17 mouse cellular contexts compared by ENCODE assay signal in genomic region chr7:129293211-129293610, GRCm38 (mm10). TPM values are rescaled to one million over a fixed set of nuclear protein-coding genes. Genes with fewer than 3 reads are reported as not detected.
DNase-seq lines count a peak whose midpoint lies in the region; ATAC-seq lines count a peak whose summit lies in the region.
"Had no signal": no experiment of that assay in that cellular context is flagged by ENCODE, and none has a peak within 500 bp of the region (broad histone marks: within the 10 kb centered on the region; RNA-seq: fewer than 3 reads in every experiment).

No protein-coding gene starts in this region.

- ATAC-seq in forebrain, embryonic 14.5 days = no peak
- ATAC-seq in forebrain, embryonic 13.5 days = no peak
- ATAC-seq in kidney, embryonic 16.5 days (ENCODE audit: low FRiP score, low TSS enrichment) = no peak
- ATAC-seq in midbrain, embryonic 11.5 days (ENCODE audit: low FRiP score) = no peak
- ATAC-seq: intestine, embryonic 16.5 days; midbrain, embryonic 15.5 days had no signal

- H3K27me3 ChIP-seq in forebrain, embryonic 14.5 days (replicated peaks; ENCODE audit: control insufficient read depth, insufficient read depth, low read length) = no peaks in the 10 kb centered on the region
- H3K27me3 ChIP-seq in forebrain, embryonic 13.5 days = no peaks in the 10 kb centered on the region
- no peaks in the 10 kb centered on the region for H3K27me3 ChIP-seq in kidney, embryonic 16.5 days (ENCODE audit: insufficient read depth, low read length)
- no peaks in the 10 kb centered on the region for H3K27me3 ChIP-seq in midbrain, embryonic 10.5 days (ENCODE audit: low read depth, poor library complexity, severe bottlenecking)
- H3K27me3 ChIP-seq in midbrain, embryonic 11.5 days (ENCODE audit: control insufficient read depth, insufficient read depth, low read length) = no peaks in the 10 kb centered on the region
- H3K27me3 ChIP-seq: embryonic facial prominence, embryonic 13.5 days; liver, embryonic 15.5 days; midbrain, embryonic 15.5 days; neural tube, embryonic 13.5 days had no signal

- H3K4me1 ChIP-seq in forebrain, embryonic 14.5 days (ENCODE audit: control insufficient read depth, insufficient read depth, low read length) = no peaks in the 10 kb centered on the region
- no peaks in the 10 kb centered on the region; the same call in 1 of the 2 replicates for H3K4me1 ChIP-seq in forebrain, embryonic 13.5 days
- H3K4me1 ChIP-seq in kidney, embryonic 16.5 days (ENCODE audit: insufficient read depth, low read length) = no peaks in the 10 kb centered on the region
- no peaks in the 10 kb centered on the region for H3K4me1 ChIP-seq in midbrain, embryonic 10.5 days
- no peaks in the 10 kb centered on the region for H3K4me1 ChIP-seq in midbrain, embryonic 11.5 days (ENCODE audit: control insufficient read depth, insufficient read depth, low read length)
- H3K4me1 ChIP-seq: embryonic facial prominence, embryonic 13.5 days; liver, embryonic 15.5 days; midbrain, embryonic 15.5 days; neural tube, embryonic 13.5 days had no signal

- DNase-seq in forebrain, embryonic 14.5 days (ENCODE audit: low spot score) = peak; percentile 13
- DNase-seq in kidney, postnatal 4 days = peak; percentile 17 to 18
- DNase-seq in midbrain, embryonic 10.5 days (ENCODE audit: low spot score) = peak; percentile 16
- DNase-seq in midbrain, embryonic 11.5 days (ENCODE audit: low spot score, missing footprints) = no peak
- DNase-seq in lung, postnatal 36 days = peak; percentile 3
- DNase-seq in right cerebral cortex, postnatal 14 days = no peak
- DNase-seq: adrenal gland, adult 8-10 months; cerebellum, adult 2 months; heart, adult 11 months had no signal

- H3K27ac ChIP-seq in forebrain, embryonic 14.5 days (ENCODE audit: low read depth, low read length) = no peak overlapping the region
- no peak overlapping the region for H3K27ac ChIP-seq in forebrain, embryonic 13.5 days
- H3K27ac ChIP-seq in kidney, embryonic 16.5 days (ENCODE audit: low read length) = no peak overlapping the region
- H3K27ac ChIP-seq in midbrain, embryonic 10.5 days (replicated peaks) = no peak overlapping the region
- no peak overlapping the region for H3K27ac ChIP-seq in midbrain, embryonic 11.5 days (ENCODE audit: low read depth, low read length)
- H3K27ac ChIP-seq: embryonic facial prominence, embryonic 13.5 days; liver, embryonic 15.5 days; midbrain, embryonic 15.5 days; neural tube, embryonic 13.5 days had no signal

- no peaks in the 10 kb centered on the region for H3K36me3 ChIP-seq in forebrain, embryonic 14.5 days (ENCODE audit: control insufficient read depth, insufficient read depth, low read length)
- no peaks in the 10 kb centered on the region for H3K36me3 ChIP-seq in forebrain, embryonic 13.5 days (ENCODE audit: poor library complexity, severe bottlenecking)
- no peaks in the 10 kb centered on the region for H3K36me3 ChIP-seq in kidney, embryonic 16.5 days (ENCODE audit: insufficient read depth, low read length)
- no peaks in the 10 kb centered on the region for H3K36me3 ChIP-seq in midbrain, embryonic 10.5 days
- no peaks in the 10 kb centered on the region for H3K36me3 ChIP-seq in midbrain, embryonic 11.5 days (ENCODE audit: control insufficient read depth, insufficient read depth, low read length)
- H3K36me3 ChIP-seq: embryonic facial prominence, embryonic 13.5 days; liver, embryonic 15.5 days; midbrain, embryonic 15.5 days; neural tube, embryonic 13.5 days had no signal

- H3K4me3 ChIP-seq in forebrain, embryonic 14.5 days (ENCODE audit: low read depth, low read length) = no peak overlapping the region
- H3K4me3 ChIP-seq in forebrain, embryonic 13.5 days = no peak overlapping the region
- no peak overlapping the region for H3K4me3 ChIP-seq in kidney, embryonic 16.5 days (ENCODE audit: low read length)
- H3K4me3 ChIP-seq in midbrain, embryonic 10.5 days = no peak overlapping the region
- H3K4me3 ChIP-seq in midbrain, embryonic 11.5 days (ENCODE audit: low read depth, low read length) = no peak overlapping the region
- H3K4me3 ChIP-seq: embryonic facial prominence, embryonic 13.5 days; liver, embryonic 15.5 days; midbrain, embryonic 15.5 days; neural tube, embryonic 13.5 days had no signal

- 95% methylated on average over 1 of the region's 1 CpGs for WGBS in forebrain, embryonic 14.5 days
- WGBS in forebrain, embryonic 13.5 days = 93% methylated on average over 1 of the region's 1 CpGs
- WGBS in kidney, embryonic 16.5 days = 77% methylated on average over 1 of the region's 1 CpGs
- WGBS in midbrain, embryonic 10.5 days = 88% methylated on average over 1 of the region's 1 CpGs
- WGBS in midbrain, embryonic 11.5 days = 86% methylated on average over 1 of the region's 1 CpGs

- no peak overlapping the region for H3K4me2 ChIP-seq in forebrain, embryonic 14.5 days (ENCODE audit: low read length)
- H3K4me2 ChIP-seq in forebrain, embryonic 13.5 days = no peak overlapping the region
- no peak overlapping the region for H3K4me2 ChIP-seq in kidney, embryonic 16.5 days (replicated peaks; ENCODE audit: low read depth, low read length)
- no peak overlapping the region for H3K4me2 ChIP-seq in midbrain, embryonic 11.5 days
- H3K4me2 ChIP-seq: embryonic facial prominence, embryonic 13.5 days; liver, embryonic 15.5 days; midbrain, embryonic 15.5 days; neural tube, embryonic 13.5 days had no signal

- H3K9ac ChIP-seq in forebrain, embryonic 14.5 days (ENCODE audit: low read length) = no peak overlapping the region
- H3K9ac ChIP-seq in forebrain, embryonic 13.5 days = no peak overlapping the region
- no peak overlapping the region for H3K9ac ChIP-seq in kidney, embryonic 16.5 days (replicated peaks; ENCODE audit: low read length)
- H3K9ac ChIP-seq in midbrain, embryonic 11.5 days (ENCODE audit: low read length) = no peak overlapping the region
- H3K9ac ChIP-seq: embryonic facial prominence, embryonic 13.5 days; liver, embryonic 15.5 days; midbrain, embryonic 15.5 days; neural tube, embryonic 13.5 days had no signal

- H3K9me3 ChIP-seq in forebrain, embryonic 14.5 days (replicated peaks; ENCODE audit: control insufficient read depth, low read length) = no peaks in the 10 kb centered on the region
- no peaks in the 10 kb centered on the region for H3K9me3 ChIP-seq in forebrain, embryonic 13.5 days (replicated peaks)
- H3K9me3 ChIP-seq in kidney, embryonic 16.5 days (ENCODE audit: low read length) = no peaks in the 10 kb centered on the region
- H3K9me3 ChIP-seq in midbrain, embryonic 10.5 days (replicated peaks) = no peaks in the 10 kb centered on the region
- H3K9me3 ChIP-seq in midbrain, embryonic 11.5 days (ENCODE audit: control insufficient read depth, low read length) = no peaks in the 10 kb centered on the region
- H3K9me3 ChIP-seq: embryonic facial prominence, embryonic 13.5 days; liver, embryonic 15.5 days; midbrain, embryonic 15.5 days; neural tube, embryonic 13.5 days had no signal

RNA-seq across cellular contexts. Expression of gene Plpp4, which starts 36.4 kb away (rescaled TPM):
- 2.4 and 2.7 TPM in 2 replicates for polyA plus RNA-seq in forebrain, embryonic 14.5 days (2014; fragmentation: Nextera tagmentation; extraction: Ambion mirVana)
- 0.65 and 2.4 TPM in 2 replicates for polyA plus RNA-seq in forebrain, embryonic 13.5 days (2015; fragmentation: Nextera tagmentation; extraction: Ambion mirVana)
- 2.2 and 3.4 TPM in 2 replicates for polyA plus RNA-seq in kidney, embryonic 16.5 days (2015; fragmentation: Nextera tagmentation; extraction: Ambion mirVana)
- 2.7 and 4.3 TPM in 2 replicates for polyA plus RNA-seq in midbrain, embryonic 10.5 days (2016; fragmentation: Nextera tagmentation; extraction: Ambion mirVana)
- polyA plus RNA-seq in midbrain, embryonic 11.5 days (2014; fragmentation: Nextera tagmentation; extraction: Ambion mirVana) = 4.5 TPM in 2 replicates
- polyA plus RNA-seq: C2C12; liver, embryonic 15.5 days had no signal

Comparison
In these comparisons a context has a peak if more than half of its experiments do, and no peak if none do; other contexts are left out.
1. DNase-seq: peak in forebrain, embryonic 14.5 days (single experiment), kidney, postnatal 4 days (2 of 2), midbrain, embryonic 10.5 days (single experiment) and lung, postnatal 36 days (single experiment); none in midbrain, embryonic 11.5 days (single experiment) and right cerebral cortex, postnatal 14 days (single experiment).